Mouse (Mus musculus) hindlimb bud, embryonic 11.5 days (tissue): ENCODE measurements around the gene Adat3.

Source experiments
- DNase-seq: peaks from one replicate; pipeline ENCODE4 v3.0.0-alpha.2; 2012; ENCODE audit warnings: low read depth, low spot score; ENCODE audit errors: extremely low spot score

Adat3 gene

GRCm38 (mm10) chr10:80602698-80603325, at the start of gene Adat3, which contains the start of gene Scamp4:
Gene Adat3, plus strand, starts transcription at chr10:80602880.
Gene Scamp4, plus strand, starts transcription at chr10:80602872.
- DNase-seq, result peak; percentile 64

GRCm38 (mm10) chr10:80553575-80553974, 49.1 kb upstream of the Adat3 start:
- no peak for DNase-seq

GRCm38 (mm10) chr10:80553997-80554396, 48.7 kb upstream of the Adat3 start:
- no peak for DNase-seq

GRCm38 (mm10) chr10:80557346-80557965, 45.2 kb upstream of the Adat3 start:
- DNase-seq, result no peak

- DNase-seq, result no peak
Measured at GRCm38 (mm10) chr10:80559431-80559830, 43.2 kb upstream of the Adat3 start.

- DNase-seq, result no peak
Measured at GRCm38 (mm10) chr10:80560621-80561020, 42.1 kb upstream of the Adat3 start.

GRCm38 (mm10) chr10:80561116-80561944, 41.4 kb upstream of the Adat3 start, which contains the start of gene Rexo1:
Gene Rexo1, minus strand, starts transcription at chr10:80561560.
- DNase-seq, result peak; percentile 78

- no peak for DNase-seq
Measured at GRCm38 (mm10) chr10:80566375-80567092, 36.1 kb upstream of the Adat3 start.

GRCm38 (mm10) chr10:80568876-80569275, 33.8 kb upstream of the Adat3 start:
- no peak for DNase-seq

- no peak for DNase-seq
Measured at GRCm38 (mm10) chr10:80569664-80570066, 33.0 kb upstream of the Adat3 start.

- DNase-seq, result no peak
Measured at GRCm38 (mm10) chr10:80570419-80570818, 32.3 kb upstream of the Adat3 start.

- no peak for DNase-seq
Measured at GRCm38 (mm10) chr10:80570871-80571836, 31.5 kb upstream of the Adat3 start.

GRCm38 (mm10) chr10:80572477-80572876, 30.2 kb upstream of the Adat3 start:
- no peak for DNase-seq

- no peak for DNase-seq
Measured at GRCm38 (mm10) chr10:80573944-80574343, 28.7 kb upstream of the Adat3 start.

GRCm38 (mm10) chr10:80574896-80575295, 27.8 kb upstream of the Adat3 start:
- no peak for DNase-seq

- DNase-seq, result no peak
Measured at GRCm38 (mm10) chr10:80575925-80576324, 26.8 kb upstream of the Adat3 start.

- DNase-seq, result no peak
Measured at GRCm38 (mm10) chr10:80576351-80577194, 26.1 kb upstream of the Adat3 start.

- peak; percentile 77 for DNase-seq
Measured at GRCm38 (mm10) chr10:80577195-80578130, 25.2 kb upstream of the Adat3 start, which contains the start of gene Klf16. Gene Klf16, minus strand, starts transcription at chr10:80577321.
